Mouse (Mus musculus): Measurements from ENCODE around the gene Fam117b. TPM values are rescaled to one million over a fixed set of nuclear protein-coding genes. Genes with fewer than 3 reads are reported as not detected.

Gene Fam117b
- 10 to 100 TPM; 12.1 to 15.4 TPM for polyA plus RNA-seq (2017; shearing (Covaris generic))

- ATAC-seq, result peak; percentile 87
These were observed at the start of gene Fam117b for GRCm38 (mm10) chr1:59912413-59913157. TSS of gene Fam117b (plus strand) at chr1:59913006.

DNA sequence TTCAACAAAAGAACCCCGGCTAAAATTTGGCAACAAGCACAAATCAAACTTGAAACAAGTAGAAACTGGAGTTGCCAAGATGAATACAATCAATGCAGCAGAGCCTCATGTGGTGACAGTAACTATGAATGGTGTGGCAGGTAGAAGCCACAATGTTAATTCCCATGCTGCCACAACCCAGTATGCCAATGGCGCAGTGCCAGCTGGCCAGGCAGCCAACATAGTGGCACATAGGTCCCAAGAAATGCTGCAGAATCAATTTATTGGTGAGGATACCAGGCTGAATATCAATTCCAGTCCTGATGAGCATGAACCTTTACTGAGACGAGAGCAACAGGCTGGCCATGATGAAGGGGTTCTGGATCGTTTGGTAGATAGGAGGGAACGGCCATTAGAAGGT lies 44.8 kb upstream of the Fam117b start:
- no peak for ATAC-seq

GRCm38 (mm10) chr1:59874023-59874422 lies 38.8 kb upstream of the Fam117b start:
- no peak for ATAC-seq

DNA sequence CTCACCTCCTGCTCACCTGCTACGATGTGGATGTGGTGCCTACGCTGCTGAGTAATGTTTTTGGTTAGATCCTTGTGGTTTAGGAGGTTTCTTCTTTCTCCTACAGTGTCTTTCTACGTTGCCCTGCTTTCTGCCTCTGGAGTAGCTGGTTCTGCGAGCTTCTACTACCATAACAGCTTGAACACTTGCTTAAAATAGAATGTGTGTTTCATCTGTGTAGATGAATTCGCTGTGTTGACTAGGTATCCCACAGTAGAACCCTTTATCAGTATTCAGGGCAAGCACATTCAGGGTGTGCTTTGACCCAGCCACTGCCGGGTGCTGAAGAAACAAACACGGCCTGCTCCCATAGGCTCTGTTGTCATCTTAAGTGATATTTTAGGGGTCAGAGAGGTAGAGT lies 34.7 kb upstream of the Fam117b start:
- ATAC-seq, result no peak

GRCm38 (mm10) chr1:59883349-59884134 lies 29.3 kb upstream of the Fam117b start:
- ATAC-seq, result peak; percentile 82

DNA sequence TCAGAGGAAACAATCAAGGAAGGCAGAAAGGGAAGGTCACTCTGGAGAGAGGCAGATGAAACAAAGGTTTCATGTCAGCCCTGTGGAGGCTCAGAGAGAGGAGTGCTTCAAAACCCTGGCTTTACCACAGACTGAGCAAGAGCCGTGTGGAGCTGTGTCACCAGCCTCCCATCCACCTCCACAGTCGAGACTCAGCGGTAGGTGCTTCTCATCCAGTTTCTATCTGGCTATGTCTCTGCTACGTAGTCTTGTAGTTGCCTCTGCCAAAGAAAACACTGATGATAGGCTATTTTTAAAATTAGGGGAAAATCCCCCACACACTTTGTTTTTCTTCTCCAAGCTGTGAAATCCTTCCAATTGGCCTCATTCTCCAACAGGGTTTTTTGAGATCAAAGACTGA lies 25.9 kb upstream of the Fam117b start:
- ATAC-seq, result peak; percentile 64

DNA sequence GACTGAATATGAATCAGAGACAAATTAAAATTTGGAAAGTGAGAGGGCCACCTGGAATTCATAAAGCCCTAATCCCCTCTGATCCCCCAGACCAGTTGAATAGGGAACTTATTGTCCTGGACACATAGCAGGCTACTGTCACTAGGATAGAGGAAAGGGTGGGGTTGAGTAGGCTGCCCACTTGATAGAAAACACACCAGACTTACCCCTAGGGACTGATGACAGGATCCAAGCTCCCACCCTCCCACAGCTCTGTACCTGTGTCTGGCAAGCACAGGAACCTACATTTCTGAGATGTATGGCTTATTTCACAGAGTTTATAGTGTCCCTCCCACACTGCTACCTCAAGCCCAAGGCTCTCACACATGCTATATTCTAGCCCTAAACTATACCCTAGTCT lies 24.8 kb upstream of the Fam117b start:
- no peak for ATAC-seq

DNA sequence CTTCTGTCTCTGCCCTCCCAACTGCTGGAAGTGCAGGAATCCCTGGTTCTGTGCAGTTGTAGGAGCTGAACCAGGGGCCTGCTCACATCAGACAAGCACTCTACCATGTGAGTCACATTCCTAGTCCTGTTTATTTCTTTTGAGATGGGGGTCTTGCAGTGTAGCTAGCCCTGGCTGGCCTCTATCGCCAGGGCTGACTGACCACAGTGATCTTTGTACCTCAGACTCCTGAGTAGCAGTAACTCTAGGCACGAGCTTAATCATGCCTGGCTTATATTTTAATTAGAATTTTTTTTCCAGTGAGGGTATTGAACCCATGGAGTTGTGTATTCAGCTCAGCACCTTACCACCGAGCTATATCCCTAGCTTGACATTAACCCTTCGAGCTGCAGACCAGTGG lies 21.6 kb upstream of the Fam117b start:
- ATAC-seq, result no peak

- no peak for ATAC-seq
These were observed 20.0 kb upstream of the Fam117b start for GRCm38 (mm10) chr1:59892777-59893176.

DNA sequence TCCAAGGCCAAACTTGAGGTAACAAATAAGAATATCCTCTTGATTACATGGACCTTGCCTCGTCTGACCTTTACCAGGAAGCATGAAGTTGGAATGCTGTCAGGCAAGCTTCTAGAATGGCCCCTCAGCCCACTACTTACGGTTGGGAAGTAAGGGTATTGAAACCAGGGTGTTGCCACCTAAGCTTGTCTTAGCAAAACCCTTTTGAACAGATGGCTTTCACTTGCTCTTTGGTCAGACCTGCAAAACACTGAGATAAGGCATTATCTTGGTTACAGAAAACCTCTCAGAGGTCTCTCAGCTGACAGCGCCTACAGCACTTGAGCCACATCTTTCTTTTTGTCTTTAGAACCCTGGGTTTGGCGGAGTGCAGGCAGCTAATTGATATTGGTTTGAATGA lies 18.8 kb upstream of the Fam117b start:
- no peak for ATAC-seq

GRCm38 (mm10) chr1:59895456-59895855 lies 17.4 kb upstream of the Fam117b start:
- peak; percentile 74 for ATAC-seq

- no peak for ATAC-seq
These were observed 15.5 kb upstream of the Fam117b start for GRCm38 (mm10) chr1:59897147-59897798.

DNA sequence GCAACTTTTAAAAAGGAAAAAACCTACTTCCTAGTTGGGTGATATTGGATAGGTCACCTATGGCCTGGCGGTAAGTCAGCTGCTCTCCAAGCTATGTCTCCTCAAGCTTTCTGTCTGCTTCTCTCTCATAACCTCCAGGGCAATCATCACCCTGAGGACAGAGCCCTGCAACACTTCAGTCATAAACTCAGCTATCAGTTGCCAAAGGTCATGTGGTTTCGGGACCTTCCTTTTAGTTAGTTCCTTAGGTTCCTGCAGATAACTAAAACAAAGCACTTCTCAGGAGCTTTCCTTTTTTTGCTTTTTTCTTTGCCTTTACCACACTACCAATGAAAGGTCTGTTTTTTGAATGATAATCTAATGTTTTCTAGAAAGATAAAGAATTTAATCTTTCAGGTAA lies 13.1 kb upstream of the Fam117b start:
- no peak for ATAC-seq

DNA sequence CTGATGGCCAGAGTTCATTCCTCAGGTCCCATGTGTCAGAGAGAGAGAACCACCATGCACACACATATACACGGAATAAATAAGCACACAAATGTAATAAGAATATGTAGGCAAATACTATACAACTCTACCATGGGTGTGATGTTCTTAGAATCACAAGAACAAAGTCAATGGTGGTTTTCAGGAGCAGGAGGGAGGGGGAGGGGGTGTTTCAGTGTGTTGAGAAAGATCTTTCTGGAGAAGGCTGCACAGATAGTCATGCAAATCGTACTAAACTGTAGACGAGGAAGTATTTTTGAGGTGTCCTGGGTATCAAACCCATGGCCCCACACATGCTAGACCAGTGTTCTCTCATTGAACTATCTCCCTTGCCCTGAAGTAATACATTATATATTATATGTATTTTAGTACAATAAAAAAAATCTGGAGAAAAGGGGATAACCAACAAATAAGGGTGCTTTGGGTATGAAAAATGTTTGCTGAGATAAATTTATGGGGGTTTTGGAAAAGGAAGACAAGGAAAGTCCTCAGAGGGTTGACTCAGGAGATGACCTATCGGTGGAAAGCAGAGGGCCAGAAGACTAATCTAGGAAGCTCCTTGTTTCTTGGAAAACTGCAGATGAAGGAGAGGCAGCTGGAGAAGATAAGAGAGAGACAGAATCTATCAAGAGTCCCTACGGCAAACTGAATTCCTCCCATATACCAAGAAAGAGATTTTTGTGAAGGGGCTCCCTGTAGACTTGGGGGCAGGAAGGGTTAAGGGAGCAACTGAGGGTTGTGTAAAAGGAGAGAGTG lies 11.5 kb upstream of the Fam117b start:
- no peak for ATAC-seq

DNA sequence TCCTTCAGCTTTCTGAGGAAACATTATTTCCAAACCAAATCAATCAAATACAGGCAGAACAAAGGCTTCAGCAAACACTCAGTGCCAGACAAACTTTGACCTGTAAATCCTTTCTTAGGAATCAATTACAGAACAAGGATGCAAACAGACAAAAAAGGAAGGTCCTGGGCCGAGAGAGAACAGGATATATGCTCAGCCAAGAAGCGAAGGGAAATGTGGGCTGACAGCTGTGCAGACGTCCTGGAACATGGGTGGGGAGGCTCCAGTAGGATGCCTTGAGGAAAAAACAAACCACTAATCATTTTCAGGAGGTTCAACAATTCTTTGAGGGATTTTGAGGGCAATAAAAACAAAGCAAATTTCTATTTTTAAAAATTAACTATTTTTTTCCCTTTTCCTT lies 10.2 kb upstream of the Fam117b start:
- ATAC-seq, result no peak

DNA sequence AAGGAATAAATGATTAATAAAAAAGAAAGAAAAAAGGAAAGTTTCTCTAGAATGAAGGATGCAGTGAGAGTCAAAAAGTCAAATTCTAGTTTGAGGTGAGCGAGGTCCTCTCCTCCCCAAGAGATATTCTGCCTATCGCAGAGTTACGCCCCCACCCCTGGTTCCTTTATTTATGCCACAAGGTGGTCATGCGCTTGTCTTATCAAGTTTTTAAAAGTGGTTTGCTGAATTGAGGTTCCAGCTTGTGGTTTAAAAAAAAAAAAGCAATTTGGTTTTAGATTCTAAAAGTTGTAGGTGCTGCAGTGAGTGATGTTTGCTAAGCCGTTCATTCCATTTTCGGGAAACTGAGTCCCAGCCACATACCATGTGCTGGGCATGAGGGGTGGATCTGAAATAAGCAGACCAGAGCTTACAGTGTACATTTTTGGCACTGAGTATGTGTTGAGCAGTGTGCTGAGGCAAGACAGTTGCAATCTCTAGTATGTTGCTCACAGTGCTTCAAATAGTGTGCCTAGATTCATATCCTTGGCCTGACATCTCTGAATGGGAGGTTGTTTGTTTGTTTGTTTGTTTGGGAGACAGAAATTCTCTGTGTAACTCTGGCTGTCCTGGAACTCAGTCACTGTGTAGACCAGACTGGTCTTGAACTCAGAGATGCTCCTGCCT lies 8.0 kb upstream of the Fam117b start:
- no peak for ATAC-seq

DNA sequence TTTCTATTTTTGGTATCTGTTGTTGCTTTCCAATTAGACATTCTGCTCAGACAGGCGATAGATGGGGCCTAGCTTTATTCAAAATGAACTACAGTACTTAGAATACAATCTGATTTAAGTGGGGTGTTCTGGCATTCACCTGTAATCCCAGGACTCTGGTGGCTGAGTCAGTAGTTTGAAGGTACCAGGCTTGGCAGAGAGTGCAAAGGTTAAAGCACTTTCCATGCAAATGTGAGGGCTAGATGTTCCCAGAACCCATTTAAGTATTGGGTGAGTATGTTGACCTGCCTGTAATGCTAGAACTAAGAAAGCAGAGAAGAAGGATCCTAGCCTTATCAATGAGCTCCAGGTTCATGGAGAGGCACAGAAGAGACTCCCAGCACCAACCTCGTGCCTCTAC lies 6.9 kb upstream of the Fam117b start:
- no peak for ATAC-seq

GRCm38 (mm10) chr1:59906819-59907521 lies 5.8 kb upstream of the Fam117b start:
- ATAC-seq, result no peak

GRCm38 (mm10) chr1:59907700-59908099 lies 5.1 kb upstream of the Fam117b start:
- no peak for ATAC-seq

DNA sequence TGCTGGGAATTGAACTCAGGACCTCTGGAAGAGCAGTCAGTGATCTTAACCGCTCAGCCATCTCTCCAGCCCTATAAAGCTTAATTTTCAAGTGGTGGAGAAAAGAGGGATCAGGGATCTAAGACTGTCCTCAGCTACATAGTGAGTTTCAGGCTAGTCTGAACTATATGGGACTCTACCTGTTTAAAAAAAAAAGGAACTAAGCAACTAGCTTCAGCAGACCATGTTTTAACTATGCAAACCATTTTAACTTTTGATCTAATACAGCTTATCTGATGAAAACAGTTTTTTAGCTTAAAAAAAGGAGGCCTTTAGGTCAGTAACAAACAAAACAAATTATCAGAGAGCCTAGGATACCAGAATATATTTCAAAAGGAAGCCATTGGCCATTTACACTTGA lies 1.9 kb upstream of the Fam117b start:
- ATAC-seq, result no peak

- ATAC-seq, result peak; percentile 12
These were observed 526 bp downstream of the Fam117b start for GRCm38 (mm10) chr1:59913195-59913868.
